Mouse (Mus musculus) olfactory bulb, adult 2 months (tissue): ENCODE results near the gene Ric8a.

ENCODE experiments used
- CTCF ChIP-seq: fragments of 200-500 bp; IDR thresholded peaks from 2 replicates; pipeline ENCODE4 v1.5.1; 2012; ENCODE audit warnings: low read depth, mild to moderate bottlenecking, low read length, moderate library complexity; ENCODE audit not compliant: insufficient read depth
- POLR2A ChIP-seq: fragments of 200-500 bp; IDR thresholded peaks from 2 replicates; pipeline ENCODE4 v1.6.1; 2012; ENCODE audit warnings: mild to moderate bottlenecking, low read depth, low read length, moderate library complexity; ENCODE audit not compliant: insufficient read depth

- no peak for TF ChIP-seq POLR2A
- TF ChIP-seq CTCF = no peak
Observed at GRCm38 (mm10) chr7:140843806-140844205, 13.0 kb upstream of the Ric8a start.
